Mouse (Mus musculus): Measurements from ENCODE around the gene Kcnq4. TPM values are rescaled to one million over a fixed set of nuclear protein-coding genes. Genes with fewer than 3 reads are reported as not detected.

Kcnq4 gene
- polyA plus RNA-seq, 1 experiment, result not detected

GRCm38 (mm10) chr4:120683278-120683997 lies 65.0 kb downstream of the Kcnq4 start:
- Histone ChIP-seq H3K4me3 (ENCODE audit: insufficient read depth, low read length) (no peak overlapping the region), H3K4me1 (ENCODE audit: control insufficient read depth, insufficient read depth, low read length) (no peaks in the 10 kb centered on the region), H3K27ac (ENCODE audit: insufficient read depth, low read depth, low read length) (no peak overlapping the region)
- TF ChIP-seq CTCF (IDR thresholded peaks at IDR 0.05; ENCODE audit: low read depth, low read length) (no peak), POLR2A (IDR thresholded peaks at IDR 0.05; ENCODE audit: borderline replicate concordance, low read depth, low read length) (no peak)

GRCm38 (mm10) chr4:120682168-120682567 lies 66.2 kb downstream of the Kcnq4 start:
- Histone ChIP-seq H3K4me1 (ENCODE audit: control insufficient read depth, insufficient read depth, low read length) (no peaks in the 10 kb centered on the region), H3K4me3 (ENCODE audit: insufficient read depth, low read length) (no peak overlapping the region), H3K27ac (ENCODE audit: insufficient read depth, low read depth, low read length) (no peak overlapping the region)
- TF ChIP-seq CTCF (IDR thresholded peaks at IDR 0.05; ENCODE audit: low read depth, low read length) (peak; percentile 94), POLR2A (IDR thresholded peaks at IDR 0.05; ENCODE audit: borderline replicate concordance, low read depth, low read length) (no peak)

GRCm38 (mm10) chr4:120680953-120681352 lies 67.5 kb downstream of the Kcnq4 start:
- Histone ChIP-seq H3K27ac (ENCODE audit: insufficient read depth, low read depth, low read length) (no peak overlapping the region), H3K4me3 (ENCODE audit: insufficient read depth, low read length) (no peak overlapping the region), H3K4me1 (ENCODE audit: control insufficient read depth, insufficient read depth, low read length) (no peaks in the 10 kb centered on the region)
- TF ChIP-seq CTCF (IDR thresholded peaks at IDR 0.05; ENCODE audit: low read depth, low read length) (peak; percentile 92), POLR2A (IDR thresholded peaks at IDR 0.05; ENCODE audit: borderline replicate concordance, low read depth, low read length) (no peak)

GRCm38 (mm10) chr4:120675640-120676039 lies 72.8 kb downstream of the Kcnq4 start:
- no peaks in the 10 kb centered on the region for H3K4me1 ChIP-seq (ENCODE audit: control insufficient read depth, insufficient read depth, low read length)
- no peak overlapping the region for H3K27ac ChIP-seq (ENCODE audit: insufficient read depth, low read depth, low read length)
- H3K4me3 ChIP-seq (ENCODE audit: insufficient read depth, low read length), result no peak overlapping the region
- TF ChIP-seq CTCF (IDR thresholded peaks at IDR 0.05; ENCODE audit: low read depth, low read length) (no peak), POLR2A (IDR thresholded peaks at IDR 0.05; ENCODE audit: borderline replicate concordance, low read depth, low read length) (no peak)

GRCm38 (mm10) chr4:120674775-120675451 lies 73.5 kb downstream of the Kcnq4 start:
- TF ChIP-seq POLR2A (IDR thresholded peaks at IDR 0.05; ENCODE audit: borderline replicate concordance, low read depth, low read length) (no peak), CTCF (IDR thresholded peaks at IDR 0.05; ENCODE audit: low read depth, low read length) (no peak)
- Histone ChIP-seq H3K27ac (ENCODE audit: insufficient read depth, low read depth, low read length) (no peak overlapping the region), H3K4me3 (ENCODE audit: insufficient read depth, low read length) (no peak overlapping the region), H3K4me1 (ENCODE audit: control insufficient read depth, insufficient read depth, low read length) (no peaks in the 10 kb centered on the region)

- no peak for TF ChIP-seq CTCF (IDR thresholded peaks at IDR 0.05; ENCODE audit: low read depth, low read length)
- no peak for TF ChIP-seq POLR2A (IDR thresholded peaks at IDR 0.05; ENCODE audit: borderline replicate concordance, low read depth, low read length)
- Histone ChIP-seq H3K27ac (ENCODE audit: insufficient read depth, low read depth, low read length) (no peak overlapping the region), H3K4me1 (ENCODE audit: control insufficient read depth, insufficient read depth, low read length) (no peaks in the 10 kb centered on the region), H3K4me3 (ENCODE audit: insufficient read depth, low read length) (no peak overlapping the region)
Measured at GRCm38 (mm10) chr4:120673606-120674005, 74.8 kb downstream of the Kcnq4 start.

GRCm38 (mm10) chr4:120671046-120671445 lies 77.4 kb downstream of the Kcnq4 start:
- no peak for TF ChIP-seq CTCF (IDR thresholded peaks at IDR 0.05; ENCODE audit: low read depth, low read length)
- no peak overlapping the region for H3K4me3 ChIP-seq (ENCODE audit: insufficient read depth, low read length)
- H3K4me1 ChIP-seq (ENCODE audit: control insufficient read depth, insufficient read depth, low read length), result 0 out of 2 replicates have a peak, but pooled peaks cover 3% of the 10 kb centered on the region
- no peak overlapping the region for H3K27ac ChIP-seq (ENCODE audit: insufficient read depth, low read depth, low read length)

GRCm38 (mm10) chr4:120669585-120669984 lies 78.8 kb downstream of the Kcnq4 start:
- Histone ChIP-seq H3K4me3 (ENCODE audit: insufficient read depth, low read length) (no peak overlapping the region), H3K4me1 (ENCODE audit: control insufficient read depth, insufficient read depth, low read length) (0 out of 2 replicates have a peak, but pooled peaks cover 3% of the 10 kb centered on the region), H3K27ac (ENCODE audit: insufficient read depth, low read depth, low read length) (no peak overlapping the region)
- TF ChIP-seq CTCF (IDR thresholded peaks at IDR 0.05; ENCODE audit: low read depth, low read length), result no peak
- TF ChIP-seq POLR2A (IDR thresholded peaks at IDR 0.05; ENCODE audit: borderline replicate concordance, low read depth, low read length), result no peak

- TF ChIP-seq POLR2A (IDR thresholded peaks at IDR 0.05; ENCODE audit: borderline replicate concordance, low read depth, low read length), result no peak
- Histone ChIP-seq H3K27ac (ENCODE audit: insufficient read depth, low read depth, low read length) (no peak overlapping the region), H3K4me3 (ENCODE audit: insufficient read depth, low read length) (no peak overlapping the region), H3K4me1 (ENCODE audit: control insufficient read depth, insufficient read depth, low read length) (0 out of 2 replicates have a peak, but pooled peaks cover 3% of the 10 kb centered on the region)
Measured at GRCm38 (mm10) chr4:120668551-120668950, 79.9 kb downstream of the Kcnq4 start.

- no peak for TF ChIP-seq CTCF (IDR thresholded peaks at IDR 0.05; ENCODE audit: low read depth, low read length)
- no peak for TF ChIP-seq POLR2A (IDR thresholded peaks at IDR 0.05; ENCODE audit: borderline replicate concordance, low read depth, low read length)
- Histone ChIP-seq H3K27ac (ENCODE audit: insufficient read depth, low read depth, low read length) (no peak overlapping the region), H3K4me1 (ENCODE audit: control insufficient read depth, insufficient read depth, low read length) (0 out of 2 replicates have a peak, but pooled peaks cover 5% of the 10 kb centered on the region), H3K4me3 (ENCODE audit: insufficient read depth, low read length) (peak overlapping the region; percentile 61)
Measured at GRCm38 (mm10) chr4:120667555-120667954, 80.9 kb downstream of the Kcnq4 start.

Measured in bone marrow macrophage, adult 2 months (primary cell).